Mouse (Mus musculus) neural tube, embryonic 12.5 days (tissue): ENCODE data around the gene Myo3b. TPM values are rescaled to one million over a fixed set of nuclear protein-coding genes. Genes with fewer than 3 reads are reported as not detected.

Source experiments
- ATAC-seq: fragments of 200-750 bp; cut with Nextera tagmentation; 2 replicates; pipeline ENCODE4 v1.8.0; 2017; ENCODE audit warnings: low read depth, mild to moderate bottlenecking, moderate TSS enrichment, moderate library complexity; ENCODE audit not compliant: low FRiP score
- H3K27ac ChIP-seq: fragments of 300-500 bp; sonication (generic); 2 replicates; pipeline ENCODE4 v1.5.1; 2016
- H3K27me3 ChIP-seq: fragments of 300-500 bp; sonication (generic); replicated peaks from 2 replicates; pipeline ENCODE4 v1.6.1; 2016; ENCODE audit warnings: mild to moderate bottlenecking
- H3K36me3 ChIP-seq: fragments of 300-500 bp; sonication (generic); 2 replicates; pipeline ENCODE4 v1.6.1; 2016; ENCODE audit warnings: mild to moderate bottlenecking
- H3K4me1 ChIP-seq: fragments of 300-500 bp; sonication (generic); 2 replicates; pipeline ENCODE4 v1.6.1; 2016
- H3K4me2 ChIP-seq: fragments of 300-500 bp; sonication (generic); replicated peaks from 2 replicates; pipeline ENCODE4 v1.6.1; 2016; ENCODE audit warnings: mild to moderate bottlenecking
- H3K4me3 ChIP-seq: fragments of 300-500 bp; sonication (generic); 2 replicates; pipeline ENCODE4 v1.5.1; 2016
- H3K9ac ChIP-seq: fragments of 300-500 bp; sonication (generic); 2 replicates; pipeline ENCODE4 v1.6.1; 2016; ENCODE audit warnings: mild to moderate bottlenecking
- H3K9me3 ChIP-seq: fragments of 300-500 bp; sonication (generic); 2 replicates; pipeline ENCODE4 v1.6.1; 2016; ENCODE audit warnings: mild to moderate bottlenecking
- WGBS: fragments of 180-500 bp; shearing (Covaris S2); methylation state at CpG from one replicate; pipeline ENCODE4 v1.1.7; 2016; 5-methylcytosine and 5-hydroxymethylcytosine counted together
- polyA plus RNA-seq: library from polyadenylated mRNA; unstranded; fragments of >200 nt; fragmentation: Nextera tagmentation; extraction: Ambion mirVana; gene quantifications from 2 replicates; pipeline ENCODE4 v1.2.1, GENCODE M21; 2016

The Myo3b gene
- polyA plus RNA-seq, 1 experiment from 2014 or later: 0.04 TPM

GRCm38 (mm10) chr2:70069861-70070260 lies 30.9 kb downstream of the Myo3b start:
- H3K4me3 ChIP-seq: no peak overlapping the region
- no peaks in the 10 kb centered on the region for H3K27me3 ChIP-seq
- no peaks in the 10 kb centered on the region for H3K9me3 ChIP-seq
- no peak overlapping the region for H3K4me2 ChIP-seq
- H3K9ac ChIP-seq: no peak overlapping the region
- H3K36me3 ChIP-seq: no peaks in the 10 kb centered on the region
- H3K4me1 ChIP-seq: peaks cover 9% of the 10 kb centered on the region; the same call in 1 of the 2 replicates
- 92% methylated on average over 5 of the region's 5 CpGs for WGBS
- ATAC-seq: no peak
- no peak overlapping the region for H3K27ac ChIP-seq

- Histone ChIP-seq H3K27me3 (no peaks in the 10 kb centered on the region), H3K9ac (no peak overlapping the region), H3K4me1 (no peaks in the 10 kb centered on the region), H3K9me3 (no peaks in the 10 kb centered on the region), H3K36me3 (no peaks in the 10 kb centered on the region), H3K27ac (no peak overlapping the region), H3K4me2 (no peak overlapping the region), H3K4me3 (no peak overlapping the region)
- no peak for ATAC-seq
- WGBS: 76% methylated on average over 17 of the region's 17 CpGs
These were observed 44.6 kb downstream of the Myo3b start for GRCm38 (mm10) chr2:70083444-70084020.

GRCm38 (mm10) chr2:70091261-70091660 lies 52.3 kb downstream of the Myo3b start:
- Histone ChIP-seq H3K27me3 (no peaks in the 10 kb centered on the region; the same call in 1 of the 2 replicates), H3K27ac (no peak overlapping the region), H3K9ac (no peak overlapping the region), H3K4me3 (no peak overlapping the region), H3K4me2 (no peak overlapping the region), H3K4me1 (no peaks in the 10 kb centered on the region), H3K36me3 (no peaks in the 10 kb centered on the region), H3K9me3 (no peaks in the 10 kb centered on the region)
- 85% methylated on average over 2 of the region's 2 CpGs for WGBS
- ATAC-seq: no peak

GRCm38 (mm10) chr2:70091801-70092522 lies 53.0 kb downstream of the Myo3b start:
- Histone ChIP-seq H3K9ac (no peak overlapping the region), H3K4me3 (no peak overlapping the region), H3K9me3 (no peaks in the 10 kb centered on the region), H3K4me1 (no peaks in the 10 kb centered on the region), H3K27ac (no peak overlapping the region), H3K4me2 (no peak overlapping the region), H3K27me3 (no peaks in the 10 kb centered on the region; the same call in 1 of the 2 replicates), H3K36me3 (no peaks in the 10 kb centered on the region)
- no peak for ATAC-seq
- 59% methylated on average over 10 of the region's 10 CpGs for WGBS

- H3K4me1 ChIP-seq: no peaks in the 10 kb centered on the region
- H3K36me3 ChIP-seq: no peaks in the 10 kb centered on the region
- WGBS: 45% methylated on average over 3 of the region's 3 CpGs
- no peak overlapping the region for H3K4me2 ChIP-seq
- no peaks in the 10 kb centered on the region; the same call in 1 of the 2 replicates for H3K27me3 ChIP-seq
- no peak overlapping the region for H3K27ac ChIP-seq
- no peak for ATAC-seq
- no peak overlapping the region for H3K9ac ChIP-seq
- no peak overlapping the region for H3K4me3 ChIP-seq
- H3K9me3 ChIP-seq: no peaks in the 10 kb centered on the region
These were observed 53.7 kb downstream of the Myo3b start for GRCm38 (mm10) chr2:70092665-70093064.

GRCm38 (mm10) chr2:70094446-70094845 lies 55.5 kb downstream of the Myo3b start:
- no peaks in the 10 kb centered on the region for H3K36me3 ChIP-seq
- no peak overlapping the region for H3K9ac ChIP-seq
- H3K27ac ChIP-seq: no peak overlapping the region
- H3K4me1 ChIP-seq: no peaks in the 10 kb centered on the region
- no peaks in the 10 kb centered on the region for H3K9me3 ChIP-seq
- ATAC-seq: no peak
- H3K27me3 ChIP-seq: no peaks in the 10 kb centered on the region; the same call in 1 of the 2 replicates
- no peak overlapping the region for H3K4me3 ChIP-seq
- WGBS: 80% methylated on average over 5 of the region's 5 CpGs
- H3K4me2 ChIP-seq: no peak overlapping the region

- Histone ChIP-seq H3K4me3 (no peak overlapping the region), H3K4me2 (no peak overlapping the region), H3K9me3 (no peaks in the 10 kb centered on the region), H3K27me3 (no peaks in the 10 kb centered on the region; the same call in 1 of the 2 replicates), H3K27ac (no peak overlapping the region), H3K36me3 (no peaks in the 10 kb centered on the region), H3K9ac (no peak overlapping the region), H3K4me1 (no peaks in the 10 kb centered on the region)
- no peak for ATAC-seq
- 79% methylated on average over 15 of the region's 15 CpGs for WGBS
These were observed 58.5 kb downstream of the Myo3b start for GRCm38 (mm10) chr2:70097229-70098095.

- no peak overlapping the region for H3K4me3 ChIP-seq
- no peaks in the 10 kb centered on the region for H3K4me1 ChIP-seq
- H3K27ac ChIP-seq: no peak overlapping the region
- H3K27me3 ChIP-seq: no peaks in the 10 kb centered on the region; the same call in 1 of the 2 replicates
- no peak overlapping the region for H3K9ac ChIP-seq
- no peak for ATAC-seq
- no peaks in the 10 kb centered on the region for H3K9me3 ChIP-seq
- 81% methylated on average over 4 of the region's 4 CpGs for WGBS
- no peaks in the 10 kb centered on the region for H3K36me3 ChIP-seq
- no peak overlapping the region for H3K4me2 ChIP-seq
These were observed 60.5 kb downstream of the Myo3b start for GRCm38 (mm10) chr2:70099459-70099858.

GRCm38 (mm10) chr2:70105286-70106030 lies 66.5 kb downstream of the Myo3b start:
- no peak for ATAC-seq
- 43% methylated on average over 14 of the region's 14 CpGs for WGBS
- no peaks in the 10 kb centered on the region for H3K36me3 ChIP-seq

GRCm38 (mm10) chr2:70109010-70109409 lies 70.1 kb downstream of the Myo3b start:
- H3K27me3 ChIP-seq: no peaks in the 10 kb centered on the region
- H3K4me3 ChIP-seq: no peak overlapping the region
- H3K9ac ChIP-seq: no peak overlapping the region
- peaks cover 3% of the 10 kb centered on the region; the same call in 1 of the 2 replicates for H3K4me1 ChIP-seq
- WGBS: 71% methylated on average over 7 of the region's 7 CpGs
- H3K9me3 ChIP-seq: no peaks in the 10 kb centered on the region
- H3K4me2 ChIP-seq: no peak overlapping the region
- H3K36me3 ChIP-seq: no peaks in the 10 kb centered on the region
- H3K27ac ChIP-seq: no peak overlapping the region
- no peak for ATAC-seq

More at GRCm38 (mm10) chr2:70105286-70106030, 66.5 kb downstream of the Myo3b start:
- Histone ChIP-seq H3K9me3 (no peaks in the 10 kb centered on the region), H3K9ac (no peak overlapping the region), H3K27ac (no peak overlapping the region), H3K4me3 (no peak overlapping the region), H3K4me2 (no peak overlapping the region), H3K27me3 (no peaks in the 10 kb centered on the region), H3K4me1 (0 out of 2 replicates have a peak, but pooled peaks cover 3% of the 10 kb centered on the region)

GRCm38 (mm10) chr2:70113798-70114782 lies 75.2 kb downstream of the Myo3b start:
- Histone ChIP-seq H3K27ac (peak overlapping the region; percentile 32; the same call in 1 of the 2 replicates), H3K36me3 (no peaks in the 10 kb centered on the region)

More at GRCm38 (mm10) chr2:70113798-70114782, 75.2 kb downstream of the Myo3b start:
- ATAC-seq: peak; percentile 79
- H3K4me3 ChIP-seq: no peak overlapping the region
- peak overlapping the region; percentile 27 for H3K4me2 ChIP-seq
- WGBS: 46% methylated on average over 12 of the region's 12 CpGs
- no peak overlapping the region for H3K9ac ChIP-seq
- no peaks in the 10 kb centered on the region for H3K9me3 ChIP-seq
- no peaks in the 10 kb centered on the region; the same call in 1 of the 2 replicates for H3K4me1 ChIP-seq
- no peaks in the 10 kb centered on the region for H3K27me3 ChIP-seq
